ENCODE assay signal across 24 mouse cellular contexts in genomic region chr4:59824860-59825259, GRCm38 (mm10). TPM values are rescaled to one million over a fixed set of nuclear protein-coding genes. Genes with fewer than 3 reads are reported as not detected.
DNase-seq lines count a peak whose midpoint lies in the region; ATAC-seq lines count a peak whose summit lies in the region.
"Had no signal": no experiment of that assay in that cellular context is flagged by ENCODE, and none has a peak within 500 bp of the region (broad histone marks: within the 10 kb centered on the region; RNA-seq: fewer than 3 reads in every experiment).

No protein-coding gene starts in this region.

- H3K27me3 ChIP-seq in forebrain, embryonic 10.5 days (ENCODE audit: poor library complexity, severe bottlenecking), result no peaks in the 10 kb centered on the region
- H3K27me3 ChIP-seq in forebrain, embryonic 12.5 days, result no peaks in the 10 kb centered on the region
- H3K27me3 ChIP-seq: embryonic facial prominence, embryonic 13.5 days; heart, embryonic 15.5 days; hindbrain, embryonic 12.5 days; kidney, embryonic 15.5 days; limb, embryonic 13.5 days; lung, embryonic 15.5 days; midbrain, embryonic 15.5 days; neural tube, embryonic 12.5 days had no signal

- H3K27ac ChIP-seq in forebrain, embryonic 10.5 days, result no peak overlapping the region
- H3K27ac ChIP-seq in forebrain, embryonic 12.5 days, result no peak overlapping the region
- H3K27ac ChIP-seq: embryonic facial prominence, embryonic 13.5 days; heart, embryonic 15.5 days; hindbrain, embryonic 12.5 days; kidney, embryonic 15.5 days; limb, embryonic 13.5 days; lung, embryonic 15.5 days; midbrain, embryonic 10.5 days; midbrain, embryonic 15.5 days; neural tube, embryonic 12.5 days had no signal

- no peaks in the 10 kb centered on the region for H3K36me3 ChIP-seq in forebrain, embryonic 10.5 days (replicated peaks)
- H3K36me3 ChIP-seq in forebrain, embryonic 12.5 days (replicated peaks), result no peaks in the 10 kb centered on the region
- H3K36me3 ChIP-seq: embryonic facial prominence, embryonic 13.5 days; heart, embryonic 15.5 days; hindbrain, embryonic 12.5 days; kidney, embryonic 15.5 days; lung, embryonic 15.5 days; midbrain, embryonic 10.5 days; midbrain, embryonic 15.5 days; neural tube, embryonic 12.5 days had no signal

- WGBS in forebrain, embryonic 10.5 days, result 93% methylated on average over 5 of the region's 5 CpGs
- 92% methylated on average over 5 of the region's 5 CpGs for WGBS in forebrain, embryonic 12.5 days

- no peaks in the 10 kb centered on the region for H3K9me3 ChIP-seq in forebrain, embryonic 10.5 days
- H3K9me3 ChIP-seq in forebrain, embryonic 12.5 days, result no peaks in the 10 kb centered on the region
- H3K9me3 ChIP-seq: embryonic facial prominence, embryonic 13.5 days; heart, embryonic 15.5 days; hindbrain, embryonic 12.5 days; kidney, embryonic 15.5 days; limb, embryonic 13.5 days; lung, embryonic 15.5 days; midbrain, embryonic 10.5 days; midbrain, embryonic 15.5 days; neural tube, embryonic 12.5 days had no signal

- DNase-seq in cerebellum, adult 11-12 months, result peak; percentile 54
- no peak for DNase-seq in cerebellum, postnatal 10 days
- DNase-seq in CD4-positive helper T cell, adult 2 months (ENCODE audit: low read depth, low spot score), result peak; percentile 27
- DNase-seq in thymus, postnatal 10 days (ENCODE audit: low spot score in 2 of 2), result peak; percentile 24 to 37
- no peak for DNase-seq in forebrain, embryonic 10.5 days (ENCODE audit: extremely low spot score, low spot score)
- no peak for DNase-seq in gastrocnemius, postnatal 36 days
- DNase-seq: adrenal gland, postnatal 14 days; gastrocnemius, postnatal 10 days; heart, postnatal 36 days; kidney, adult 11 months; kidney, postnatal 25 days; right cerebral cortex, postnatal 4 days had no signal

- peaks cover 8% of the 10 kb centered on the region for H3K4me1 ChIP-seq in forebrain, embryonic 10.5 days
- peaks cover 7% of the 10 kb centered on the region for H3K4me1 ChIP-seq in forebrain, embryonic 12.5 days

- H3K4me2 ChIP-seq in forebrain, embryonic 12.5 days, result no peak overlapping the region
- H3K4me2 ChIP-seq: embryonic facial prominence, embryonic 13.5 days; heart, embryonic 15.5 days; hindbrain, embryonic 12.5 days; kidney, embryonic 15.5 days; limb, embryonic 13.5 days; liver, embryonic 11.5 days; lung, embryonic 15.5 days; midbrain, embryonic 15.5 days; neural tube, embryonic 12.5 days had no signal

- H3K9ac ChIP-seq in forebrain, embryonic 12.5 days, result no peak overlapping the region
- H3K9ac ChIP-seq: embryonic facial prominence, embryonic 13.5 days; heart, embryonic 15.5 days; hindbrain, embryonic 12.5 days; kidney, embryonic 15.5 days; limb, embryonic 13.5 days; lung, embryonic 15.5 days; midbrain, embryonic 15.5 days; neural tube, embryonic 12.5 days had no signal

- intact Hi-C loops in gastrocnemius, postnatal 36 days (cut with DNase I), result no loop called here

- ATAC-seq in inflammation-experienced regulatory T-cells, adult 6 months, result peak; percentile 87
- no peak for ATAC-seq in forebrain, embryonic 12.5 days (ENCODE audit: low FRiP score)
- ATAC-seq: midbrain, embryonic 15.5 days had no signal

- no peak overlapping the region for H3K4me3 ChIP-seq in forebrain, embryonic 10.5 days
- H3K4me3 ChIP-seq in forebrain, embryonic 12.5 days (replicated peaks), result no peak overlapping the region
- H3K4me3 ChIP-seq: embryonic facial prominence, embryonic 13.5 days; heart, embryonic 15.5 days; hindbrain, embryonic 12.5 days; kidney, embryonic 15.5 days; limb, embryonic 13.5 days; lung, embryonic 15.5 days; midbrain, embryonic 10.5 days; midbrain, embryonic 15.5 days; neural tube, embryonic 12.5 days had no signal

RNA-seq across cellular contexts. Expression of gene Snx30, which starts 19.2 kb away (rescaled TPM):
- polyA plus RNA-seq in inflammation-experienced regulatory T-cells, adult 6 months (2017; shearing (Covaris generic)), result 1 to 10 TPM; 2.6 to 3.6 (median 2.8) TPM
- polyA plus RNA-seq in forebrain, embryonic 10.5 days (2016; fragmentation: Nextera tagmentation; extraction: Ambion mirVana), result 5.7 and 5.8 TPM in 2 replicates
- total RNA-seq in gastrocnemius, postnatal 36 days (2021), result 1 to 10 TPM; 2.4 to 3.4 TPM
- polyA plus RNA-seq in forebrain, embryonic 12.5 days (2016; fragmentation: Nextera tagmentation; extraction: Ambion mirVana), result 12.1 and 13.4 TPM in 2 replicates

RNA-seq across cellular contexts. Expression of gene Inip, which starts 23.5 kb away (rescaled TPM):
- polyA plus RNA-seq in inflammation-experienced regulatory T-cells, adult 6 months (2017; shearing (Covaris generic)), result 10 to 100 TPM; 48.4 to 49.9 (median 49.5) TPM
- 102 and 111 TPM in 2 replicates for polyA plus RNA-seq in forebrain, embryonic 10.5 days (2016; fragmentation: Nextera tagmentation; extraction: Ambion mirVana)
- 1 to 10 TPM; 1.9 to 3.9 TPM for total RNA-seq in gastrocnemius, postnatal 36 days (2021)
- 100 and 111 TPM in 2 replicates for polyA plus RNA-seq in forebrain, embryonic 12.5 days (2016; fragmentation: Nextera tagmentation; extraction: Ambion mirVana)

Comparison
In these comparisons a context has a peak if more than half of its experiments do, and no peak if none do; other contexts are left out.
1. DNase-seq: peak in cerebellum, adult 11-12 months (single experiment), CD4-positive helper T cell, adult 2 months (single experiment) and thymus, postnatal 10 days (2 of 2); none in cerebellum, postnatal 10 days (0 of 2), forebrain, embryonic 10.5 days (single experiment) and gastrocnemius, postnatal 36 days (0 of 2).